Mouse (Mus musculus) G1E (cell line): ENCODE measurements around the gene Rlbp1. TPM values are rescaled to one million over a fixed set of nuclear protein-coding genes. Genes with fewer than 3 reads are reported as not detected.

Source experiments
- ATAC-seq: 2 replicates; pipeline ENCODE4 v1.8.0; 2016; ENCODE audit warnings: mild to moderate bottlenecking; ENCODE audit not compliant: insufficient number of reproducible peaks, poor library complexity, low FRiP score, severe bottlenecking; ENCODE audit errors: extremely low read depth
- DNase-seq: peaks from one replicate; pipeline ENCODE4 v3.0.0; 2012; ENCODE audit warnings: low spot score
- H3K27me3 ChIP-seq: 2 replicates; pipeline ENCODE4 v1.6.1; 2012; ENCODE audit warnings: mild to moderate bottlenecking, low read length, inconsistent platforms; ENCODE audit not compliant: insufficient read depth
- H3K36me3 ChIP-seq: replicated peaks from 2 replicates; pipeline ENCODE3; 2012; ENCODE audit warnings: mild to moderate bottlenecking, inconsistent platforms
- H3K4me1 ChIP-seq: 2 replicates; pipeline ENCODE4 v1.6.1; 2012; ENCODE audit warnings: low read depth, low read length, inconsistent platforms, mixed read lengths; ENCODE audit not compliant: insufficient read depth
- H3K4me3 ChIP-seq: 2 replicates; pipeline ENCODE4 v1.5.1; 2012; ENCODE audit warnings: low read depth, mild to moderate bottlenecking, inconsistent platforms, low read length, moderate library complexity, mixed read lengths
- H3K9me3 ChIP-seq: replicated peaks from 2 replicates; pipeline ENCODE4 v1.6.1; 2012; ENCODE audit warnings: inconsistent platforms
- CTCF ChIP-seq: IDR thresholded peaks from 2 replicates; pipeline ENCODE4 v1.5.1; 2012; ENCODE audit warnings: low read depth, low read length, inconsistent platforms, mixed read lengths
- GATA1 ChIP-seq: IDR thresholded peaks from 2 replicates; pipeline ENCODE4 v1.6.1; 2012; ENCODE audit warnings: borderline replicate concordance, low read length, inconsistent platforms, mixed read lengths
- GATA2 ChIP-seq: IDR thresholded peaks from 2 replicates; pipeline ENCODE4 v1.6.1; 2012; ENCODE audit warnings: low read depth, low read length, inconsistent platforms, borderline replicate concordance
- POLR2AphosphoS5 ChIP-seq: IDR thresholded peaks from 2 replicates; pipeline ENCODE4 v1.6.1; 2012; ENCODE audit warnings: low read depth, low read length, inconsistent platforms; ENCODE audit not compliant: insufficient replicate concordance
- TAL1 ChIP-seq: conservative IDR thresholded peaks from 2 replicates; pipeline ENCODE4 v1.6.1; 2012; ENCODE audit warnings: low read depth, low read length, inconsistent platforms, mixed read lengths
- polyA plus RNA-seq: library from polyadenylated mRNA; stranded (reverse); fragments of >175 nt; gene quantifications from 2 replicates; pipeline ENCODE4 v1.2.3, GENCODE M21; 2012
- total RNA-seq, 2 experiments: library from RNA; stranded (forward) in 1 of 2; stranded (reverse) in 1 of 2; fragments of 200-1000 nt in 1 of 2; fragments of >200 nt in 1 of 2; fragmentation: Nextera tagmentation in 1 of 2; gene quantifications; 2 replicates each; pipeline ENCODE4 v1.2.3; 2014 to 2017

The Rlbp1 gene
- total and polyA plus RNA-seq, 3 experiments, result not detected

DNA sequence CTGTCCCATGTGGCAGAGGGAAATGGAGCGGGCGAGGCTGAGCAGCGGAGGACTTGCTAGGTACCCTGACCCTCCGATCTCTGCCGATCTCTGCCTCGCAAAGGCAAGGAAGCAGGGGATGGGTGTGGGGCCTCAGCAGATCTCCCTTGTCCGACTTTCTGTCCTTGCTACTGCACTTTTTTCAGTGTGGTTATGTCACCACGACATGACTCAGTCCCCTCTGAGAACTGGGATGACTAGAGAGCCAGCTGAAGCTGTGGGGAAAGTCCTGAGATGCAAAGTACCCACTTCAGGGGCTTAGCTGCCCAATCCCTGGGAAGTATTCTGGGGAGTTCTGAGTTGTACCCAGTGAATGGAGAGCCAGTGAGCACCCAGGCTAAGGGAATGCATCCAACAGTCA lies 292 bp upstream of the Rlbp1 start:
- peaks cover 9% of the 10 kb centered on the region for H3K4me1 ChIP-seq
- ATAC-seq, result no peak
- TF ChIP-seq POLR2AphosphoS5 (no peak), TAL1 (no peak), GATA1 (no peak), GATA2 (no peak), CTCF (no peak)
- H3K36me3 ChIP-seq, result no peaks in the 10 kb centered on the region
- no peaks in the 10 kb centered on the region for H3K9me3 ChIP-seq
- H3K4me3 ChIP-seq, result no peak overlapping the region
- DNase-seq, result no peak
- H3K27me3 ChIP-seq, result peaks cover 52% of the 10 kb centered on the region

DNA sequence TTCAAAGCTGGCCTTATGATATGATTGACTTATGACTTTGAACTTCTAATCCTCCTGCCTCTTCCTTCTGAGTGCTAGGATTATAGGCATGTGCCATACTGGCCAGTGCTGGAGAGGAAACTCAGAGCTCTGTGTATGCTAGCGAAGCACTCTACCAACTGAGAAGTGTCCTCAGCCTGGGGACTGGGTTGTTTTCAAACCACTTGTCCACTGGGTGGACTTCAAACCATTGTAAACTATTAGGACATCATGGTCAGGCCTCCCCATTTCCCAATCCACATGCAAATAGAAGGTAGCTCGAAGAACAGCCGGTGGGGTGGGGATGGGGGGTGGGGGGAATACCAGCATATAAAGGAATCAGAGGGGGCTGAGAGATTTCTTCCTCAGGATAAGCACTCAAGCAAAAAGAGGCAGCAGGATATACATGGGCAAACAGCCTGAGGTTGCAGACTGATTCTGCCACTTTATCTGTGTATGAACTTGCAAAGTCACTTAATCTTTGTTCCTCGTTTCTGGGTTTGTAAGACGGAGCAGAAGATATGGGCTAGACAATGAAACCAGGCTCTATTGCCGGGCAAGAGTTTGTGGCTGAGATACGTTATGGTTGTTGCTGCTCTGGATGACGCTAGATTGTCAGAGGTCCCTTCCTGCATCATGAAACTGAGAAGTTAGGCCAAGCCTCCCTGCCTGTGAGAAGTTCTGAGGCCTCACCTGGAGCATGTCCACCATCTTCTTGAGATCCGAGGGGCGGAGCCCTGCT lies 10.2 kb downstream of the Rlbp1 start:
- Histone ChIP-seq H3K36me3 (no peaks in the 10 kb centered on the region), H3K27me3 (peaks cover 58% of the 10 kb centered on the region), H3K4me3 (no peak overlapping the region), H3K9me3 (no peaks in the 10 kb centered on the region), H3K4me1 (peaks cover 5% of the 10 kb centered on the region)
- no peak for TF ChIP-seq CTCF
- no peak for TF ChIP-seq GATA1
- TF ChIP-seq TAL1, result no peak
- no peak for TF ChIP-seq POLR2AphosphoS5
- no peak for TF ChIP-seq GATA2
- DNase-seq (no peak), ATAC-seq (peak; percentile 4; the same call in 1 of the 2 replicates)

DNA sequence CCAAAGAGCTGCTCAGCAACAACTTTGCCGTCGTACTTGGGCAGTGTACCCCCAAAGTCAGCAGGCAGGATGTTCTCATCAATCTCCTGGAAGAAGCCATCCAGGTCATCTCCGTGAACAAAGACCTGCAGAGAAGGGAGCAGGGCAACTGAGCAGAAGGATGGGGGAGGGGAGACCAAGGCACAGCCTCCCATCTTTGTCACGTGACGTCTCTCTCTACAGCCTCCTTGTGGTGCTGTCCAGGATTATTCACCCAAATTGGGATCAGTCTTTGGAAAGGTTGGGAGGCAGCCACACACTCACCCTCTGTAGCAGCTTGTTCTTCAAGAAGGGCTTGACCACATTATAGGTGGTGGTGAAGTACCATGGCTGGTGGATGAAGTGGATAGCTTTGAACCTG lies 11.3 kb downstream of the Rlbp1 start:
- peaks cover 53% of the 10 kb centered on the region for H3K27me3 ChIP-seq

DNA sequence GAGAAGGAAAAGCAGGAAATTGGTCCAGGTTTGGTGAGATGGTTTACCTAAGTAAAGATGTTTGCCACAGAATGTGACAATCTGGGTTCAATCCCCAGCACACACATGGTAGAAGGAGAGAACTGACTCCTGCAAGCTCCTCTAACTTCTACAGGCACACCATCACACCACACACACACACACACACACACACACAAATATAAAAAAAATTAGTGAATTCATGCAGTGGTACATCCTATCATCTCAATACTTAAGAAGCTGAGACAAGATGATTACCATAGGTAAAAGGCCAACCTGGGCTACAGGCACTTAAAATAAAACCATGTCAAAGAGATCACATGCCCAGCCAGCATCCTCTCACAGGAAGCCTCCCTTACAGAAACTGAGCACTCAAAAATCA lies 12.8 kb downstream of the Rlbp1 start:
- ATAC-seq (no peak), DNase-seq (no peak)

More for the DNA sequence above, 11.3 kb downstream of the Rlbp1 start:
- Histone ChIP-seq H3K4me1 (peaks cover 14% of the 10 kb centered on the region), H3K4me3 (no peak overlapping the region), H3K36me3 (no peaks in the 10 kb centered on the region), H3K9me3 (no peaks in the 10 kb centered on the region)
- ATAC-seq, result no peak
- no peak for DNase-seq
- no peak for TF ChIP-seq POLR2AphosphoS5
- no peak for TF ChIP-seq TAL1
- no peak for TF ChIP-seq GATA1
- no peak for TF ChIP-seq CTCF
- TF ChIP-seq GATA2, result no peak

DNA sequence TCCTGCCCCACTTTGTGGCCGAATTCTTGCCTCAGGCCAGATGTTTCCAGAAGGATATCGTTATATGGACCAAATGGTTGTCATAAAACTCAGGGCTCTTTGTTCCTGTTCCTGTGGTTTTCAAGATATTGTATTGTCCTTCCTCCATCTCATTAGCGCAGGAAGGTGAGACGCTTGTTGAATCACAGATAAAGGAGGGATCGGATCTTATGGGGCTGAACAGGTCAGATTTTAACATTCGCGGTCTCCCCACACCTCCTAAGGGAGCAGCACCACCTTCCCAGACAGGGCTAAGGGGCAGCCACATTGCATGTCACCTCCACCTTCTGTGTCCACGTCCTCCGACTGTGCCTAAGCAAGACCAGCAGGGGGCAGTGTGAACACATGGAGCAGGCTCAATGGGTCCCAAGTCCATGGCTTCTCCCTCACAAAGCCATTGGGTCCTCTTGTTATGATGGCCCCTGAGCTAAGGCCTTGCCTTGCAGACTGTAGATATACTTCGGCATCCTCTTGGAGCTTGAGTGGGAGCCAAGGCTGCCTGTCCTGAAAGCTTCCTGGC lies 15.4 kb downstream of the Rlbp1 start:
- ATAC-seq, result peak; percentile 60
- no peak for TF ChIP-seq TAL1
- TF ChIP-seq CTCF, result peak; percentile 98
- DNase-seq, result peak; percentile 30
- H3K36me3 ChIP-seq, result no peaks in the 10 kb centered on the region
- H3K27me3 ChIP-seq, result peaks cover 20% of the 10 kb centered on the region
- no peaks in the 10 kb centered on the region for H3K9me3 ChIP-seq
- H3K4me1 ChIP-seq, result peaks cover 13% of the 10 kb centered on the region
- H3K4me3 ChIP-seq, result no peak overlapping the region

More for the DNA sequence above, 12.8 kb downstream of the Rlbp1 start:
- Histone ChIP-seq H3K9me3 (no peaks in the 10 kb centered on the region), H3K36me3 (no peaks in the 10 kb centered on the region), H3K4me3 (no peak overlapping the region), H3K4me1 (peaks cover 17% of the 10 kb centered on the region), H3K27me3 (peaks cover 41% of the 10 kb centered on the region)
- TF ChIP-seq TAL1 (no peak), GATA2 (no peak), POLR2AphosphoS5 (no peak), GATA1 (no peak), CTCF (no peak)

DNA sequence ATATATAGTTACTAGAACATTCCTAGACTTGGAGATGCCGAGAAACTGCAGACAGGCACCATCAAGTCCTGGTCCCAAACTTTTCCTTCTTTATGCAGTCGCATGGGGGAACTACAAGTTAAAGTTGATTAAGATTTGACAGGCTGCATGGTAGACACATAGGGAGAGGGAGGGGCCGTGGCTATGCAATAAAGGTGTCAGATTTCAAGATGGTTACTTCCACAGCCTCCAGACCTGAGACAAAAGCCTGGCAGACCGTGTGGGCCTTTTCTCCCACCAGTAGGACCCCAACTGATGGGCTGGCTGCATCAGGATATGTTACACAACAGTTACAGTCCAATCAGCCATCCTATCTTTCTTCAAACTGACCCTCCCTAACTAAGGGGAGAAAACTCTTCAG lies 17.4 kb downstream of the Rlbp1 start:
- ATAC-seq (no peak), DNase-seq (no peak)
- Histone ChIP-seq H3K4me1 (peaks cover 16% of the 10 kb centered on the region), H3K36me3 (peaks cover 15% of the 10 kb centered on the region), H3K9me3 (no peaks in the 10 kb centered on the region), H3K4me3 (no peak overlapping the region), H3K27me3 (peaks cover 9% of the 10 kb centered on the region)
- TF ChIP-seq GATA1, result no peak
- no peak for TF ChIP-seq TAL1
- TF ChIP-seq GATA2, result no peak
- TF ChIP-seq CTCF, result no peak
- TF ChIP-seq POLR2AphosphoS5, result no peak

DNA sequence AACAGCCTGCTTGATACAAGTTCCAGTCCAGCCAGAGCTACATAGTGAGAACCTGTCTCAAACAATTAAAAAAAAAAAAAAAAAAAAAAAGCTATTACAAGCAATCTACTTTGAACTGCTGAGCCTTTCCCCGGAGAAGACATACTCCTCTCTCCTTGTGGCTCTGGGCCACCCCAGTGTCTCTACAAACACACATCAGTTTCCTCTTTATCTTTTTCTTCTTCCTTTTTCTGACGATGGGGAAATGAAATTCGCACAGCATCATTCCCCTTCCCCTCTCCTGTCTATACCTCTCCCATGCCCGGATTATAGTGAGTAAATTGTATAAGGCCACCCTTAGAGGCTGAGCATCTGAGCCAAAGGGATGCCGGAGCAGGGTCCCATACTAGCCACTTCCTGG lies 18.2 kb downstream of the Rlbp1 start:
- Histone ChIP-seq H3K4me1 (peaks cover 18% of the 10 kb centered on the region), H3K27me3 (peaks cover 6% of the 10 kb centered on the region; the same call in 1 of the 2 replicates), H3K4me3 (no peak overlapping the region), H3K9me3 (no peaks in the 10 kb centered on the region), H3K36me3 (peaks cover 21% of the 10 kb centered on the region)
- ATAC-seq, result no peak
- no peak for DNase-seq
- TF ChIP-seq TAL1 (no peak), GATA2 (no peak), CTCF (no peak), GATA1 (no peak), POLR2AphosphoS5 (no peak)
